Mouse (Mus musculus) liver, embryonic 15.5 days (tissue): ENCODE results near the gene Tbc1d30. TPM values are rescaled to one million over a fixed set of nuclear protein-coding genes. Genes with fewer than 3 reads are reported as not detected.
A peak's percentile ranks its signal among the peaks of the same experiment; 100 is the strongest.

Experiments
- ATAC-seq: fragments of 200-750 bp; cut with Nextera tagmentation; 2 replicates; pipeline ENCODE4 v1.8.0; 2017; ENCODE audit warnings: moderate number of reproducible peaks, mild to moderate bottlenecking, moderate library complexity; ENCODE audit not compliant: insufficient read depth
- H3K27ac ChIP-seq: fragments of 300-500 bp; sonication (generic); replicated peaks from 2 replicates; pipeline ENCODE4 v1.5.1; 2015; ENCODE audit warnings: mild to moderate bottlenecking, inconsistent platforms
- H3K27me3 ChIP-seq: fragments of 300-500 bp; sonication (generic); 2 replicates; pipeline ENCODE4 v1.6.1; 2015; ENCODE audit warnings: mild to moderate bottlenecking, inconsistent platforms
- H3K36me3 ChIP-seq: fragments of 300-500 bp; sonication (generic); replicated peaks from 2 replicates; pipeline ENCODE4 v1.6.1; 2015; ENCODE audit warnings: moderate library complexity, mild to moderate bottlenecking, inconsistent platforms
- H3K4me1 ChIP-seq: fragments of 300-500 bp; sonication (generic); replicated peaks from 2 replicates; pipeline ENCODE4 v1.6.1; 2015; ENCODE audit warnings: inconsistent platforms
- H3K4me2 ChIP-seq: fragments of 300-500 bp; sonication (generic); 2 replicates; pipeline ENCODE4 v1.6.1; 2015; ENCODE audit warnings: moderate library complexity, mild to moderate bottlenecking, inconsistent platforms
- H3K4me3 ChIP-seq: fragments of 300-500 bp; sonication (generic); replicated peaks from 2 replicates; pipeline ENCODE4 v1.5.1; 2015; ENCODE audit warnings: mild to moderate bottlenecking, inconsistent platforms
- H3K9ac ChIP-seq: fragments of 300-500 bp; sonication (generic); 2 replicates; pipeline ENCODE4 v1.6.1; 2015; ENCODE audit warnings: moderate library complexity, mild to moderate bottlenecking, inconsistent platforms
- H3K9me3 ChIP-seq: fragments of 300-500 bp; sonication (generic); replicated peaks from 2 replicates; pipeline ENCODE4 v1.6.1; 2016; ENCODE audit warnings: inconsistent platforms
- WGBS: fragments of 180-500 bp; shearing (Covaris S2); methylation state at CpG from one replicate; pipeline ENCODE4 v1.1.7; 2015; ENCODE audit warnings: mixed read lengths; ENCODE audit not compliant: insufficient replicate concordance; 5-methylcytosine and 5-hydroxymethylcytosine counted together
- polyA plus RNA-seq: library from polyadenylated mRNA; unstranded; fragments of >200 nt; fragmentation: Nextera tagmentation; extraction: Ambion mirVana; gene quantifications from 2 replicates; pipeline ENCODE4 v1.2.1, GENCODE M21; 2015

Gene Tbc1d30
- polyA plus RNA-seq, 1 experiment from 2014 or later: 0.31 TPM

GRCm38 (mm10) chr10:121379387-121379786 is 28.3 kb upstream of the Tbc1d30 start:
- Histone ChIP-seq H3K4me1 (peaks cover 15% of the 10 kb centered on the region), H3K4me2 (no peak overlapping the region), H3K36me3 (peaks cover 77% of the 10 kb centered on the region), H3K4me3 (no peak overlapping the region), H3K27me3 (no peaks in the 10 kb centered on the region), H3K9me3 (no peaks in the 10 kb centered on the region), H3K9ac (no peak overlapping the region), H3K27ac (no peak overlapping the region)
- ATAC-seq: no peak
- WGBS: 79% methylated on average over 3 of the region's 3 CpGs

DNA sequence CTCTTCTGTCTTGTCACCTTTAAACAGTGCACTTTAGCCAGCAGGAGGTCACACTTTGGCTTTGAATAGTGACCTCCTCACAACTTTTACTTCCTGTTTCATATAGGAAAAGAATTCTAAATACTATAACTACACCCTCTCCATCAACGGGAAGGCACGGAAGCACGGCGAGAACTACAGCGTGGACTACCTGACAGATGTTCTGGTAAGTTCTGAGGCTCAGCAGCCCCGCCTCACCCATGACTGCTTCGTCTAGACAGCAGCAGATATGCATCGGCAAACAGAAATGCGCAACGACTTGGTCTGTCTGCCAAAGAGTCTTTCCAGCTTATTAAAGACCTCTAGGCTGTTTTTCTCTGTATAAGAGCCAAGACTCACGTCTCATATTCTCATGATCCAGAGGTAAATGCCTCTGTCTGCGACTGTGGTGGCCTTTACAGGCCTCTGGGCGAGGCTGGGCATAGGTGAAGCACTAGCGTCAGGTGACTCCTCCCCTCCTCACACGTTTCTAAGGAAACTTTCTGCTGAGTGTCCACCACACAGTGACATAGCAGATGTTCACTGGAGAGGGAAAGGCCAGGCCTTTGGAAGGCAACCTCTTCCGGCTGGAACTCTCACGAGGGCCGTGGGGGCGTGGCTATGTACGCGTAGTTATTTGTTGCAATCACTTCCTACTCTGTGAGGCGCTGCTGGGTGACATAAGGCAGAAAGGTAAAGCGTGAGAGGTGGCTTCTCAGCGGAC is 25.6 kb upstream of the Tbc1d30 start:
- Histone ChIP-seq H3K27me3 (no peaks in the 10 kb centered on the region), H3K4me1 (peaks cover 24% of the 10 kb centered on the region), H3K4me3 (no peak overlapping the region), H3K9me3 (no peaks in the 10 kb centered on the region), H3K27ac (no peak overlapping the region), H3K9ac (no peak overlapping the region), H3K4me2 (no peak overlapping the region), H3K36me3 (peaks cover 64% of the 10 kb centered on the region)
- WGBS: 81% methylated on average over 24 of the region's 24 CpGs
- no peak for ATAC-seq

- H3K27ac ChIP-seq: no peak overlapping the region
- H3K4me2 ChIP-seq: no peak overlapping the region
- 76% methylated on average over 24 of the region's 24 CpGs for WGBS
- peaks cover 62% of the 10 kb centered on the region for H3K36me3 ChIP-seq
- no peaks in the 10 kb centered on the region for H3K9me3 ChIP-seq
- peaks cover 24% of the 10 kb centered on the region for H3K4me1 ChIP-seq
- no peak overlapping the region for H3K4me3 ChIP-seq
- no peak overlapping the region for H3K9ac ChIP-seq
- no peaks in the 10 kb centered on the region for H3K27me3 ChIP-seq
- ATAC-seq: no peak
Measured at GRCm38 (mm10) chr10:121375649-121376493, 24.8 kb upstream of the Tbc1d30 start.

DNA sequence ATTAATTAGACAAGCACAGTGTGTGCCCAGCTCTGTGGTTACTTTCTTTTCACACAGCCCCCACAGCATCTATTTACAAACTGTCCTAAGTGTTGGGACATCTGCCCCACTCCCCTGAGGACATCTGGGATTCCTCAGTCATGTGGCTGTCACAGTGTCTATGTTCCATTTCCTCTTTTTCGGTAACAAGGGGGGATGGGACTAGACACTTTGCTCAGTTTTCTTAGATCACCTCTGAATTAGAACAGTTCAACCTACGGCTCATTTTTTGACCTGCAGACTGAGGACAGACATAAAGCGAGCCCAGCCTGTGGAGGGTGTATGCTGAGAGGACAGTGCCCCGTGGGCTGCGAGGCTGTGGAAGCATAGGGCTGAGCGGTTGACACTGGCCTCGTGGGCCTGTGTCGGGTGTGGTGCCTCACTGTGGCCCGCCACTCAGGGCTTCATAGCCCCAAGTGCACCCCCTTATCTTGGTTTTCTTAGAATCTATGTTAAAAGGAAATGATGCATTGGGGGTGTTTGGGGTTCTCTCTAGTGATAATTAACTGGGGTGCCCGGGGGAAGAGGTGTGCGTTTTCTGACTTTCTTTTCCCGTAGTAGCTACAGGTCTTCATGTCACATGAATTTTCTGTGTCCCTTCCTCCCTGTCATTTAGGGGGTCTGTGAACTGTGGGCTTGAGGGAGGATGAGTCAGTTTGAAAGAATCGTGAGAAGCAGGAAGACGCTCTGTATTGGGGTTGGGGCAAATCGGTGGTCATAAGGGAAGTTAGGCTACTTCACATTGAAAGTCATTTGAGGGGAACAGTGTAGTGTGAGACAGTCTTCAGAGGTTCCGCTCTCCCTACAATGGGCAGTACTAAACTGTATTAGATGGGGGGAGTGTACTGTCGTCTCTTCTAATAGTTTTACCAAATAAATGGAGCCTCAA is 23.9 kb upstream of the Tbc1d30 start:
- no peaks in the 10 kb centered on the region for H3K9me3 ChIP-seq
- peaks cover 24% of the 10 kb centered on the region for H3K4me1 ChIP-seq
- no peak overlapping the region for H3K4me3 ChIP-seq
- peaks cover 65% of the 10 kb centered on the region for H3K36me3 ChIP-seq
- no peak overlapping the region for H3K9ac ChIP-seq
- ATAC-seq: peak; percentile 62
- H3K4me2 ChIP-seq: peak overlapping the region; percentile 49
- peak overlapping the region; percentile 29; the same call in 1 of the 2 replicates for H3K27ac ChIP-seq
- H3K27me3 ChIP-seq: no peaks in the 10 kb centered on the region
- 29% methylated on average over 17 of the region's 17 CpGs for WGBS

DNA sequence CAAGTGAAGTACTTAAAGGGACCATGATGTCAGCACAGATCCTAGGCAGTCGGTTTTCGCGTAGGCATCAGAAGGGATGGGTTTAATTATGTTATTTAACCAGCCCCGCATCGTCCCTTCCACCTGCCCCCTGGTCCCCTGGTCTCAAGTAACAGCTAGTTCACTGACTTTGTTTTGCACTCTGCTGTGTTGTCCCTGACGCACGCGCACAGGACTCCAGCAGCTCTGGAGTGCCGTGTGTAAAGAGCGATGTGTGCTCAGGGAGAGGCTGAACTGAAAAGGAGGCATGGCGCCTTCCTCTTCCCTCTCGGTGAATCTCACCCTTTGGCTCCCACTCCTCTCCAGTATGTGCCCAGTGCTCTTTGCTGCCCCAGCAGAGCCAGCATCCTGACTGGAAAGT is 22.9 kb upstream of the Tbc1d30 start:
- Histone ChIP-seq H3K27me3 (no peaks in the 10 kb centered on the region), H3K4me1 (peaks cover 28% of the 10 kb centered on the region), H3K4me2 (no peak overlapping the region), H3K36me3 (peaks cover 57% of the 10 kb centered on the region), H3K4me3 (no peak overlapping the region), H3K9ac (no peak overlapping the region), H3K27ac (peak overlapping the region; percentile 29; the same call in 1 of the 2 replicates), H3K9me3 (no peaks in the 10 kb centered on the region)
- no peak for ATAC-seq
- WGBS: 79% methylated on average over 12 of the region's 12 CpGs

GRCm38 (mm10) chr10:121370777-121371176 is 19.7 kb upstream of the Tbc1d30 start:
- 82% methylated on average over 6 of the region's 6 CpGs for WGBS
- Histone ChIP-seq H3K4me1 (peaks cover 51% of the 10 kb centered on the region), H3K27me3 (no peaks in the 10 kb centered on the region), H3K4me3 (no peak overlapping the region), H3K9ac (no peak overlapping the region), H3K9me3 (no peaks in the 10 kb centered on the region), H3K4me2 (no peak overlapping the region), H3K27ac (no peak overlapping the region), H3K36me3 (peaks cover 32% of the 10 kb centered on the region)
- no peak for ATAC-seq

GRCm38 (mm10) chr10:121368783-121369465 is 17.8 kb upstream of the Tbc1d30 start:
- no peak overlapping the region for H3K4me2 ChIP-seq
- no peak overlapping the region for H3K4me3 ChIP-seq
- peaks cover 26% of the 10 kb centered on the region for H3K36me3 ChIP-seq
- H3K9me3 ChIP-seq: no peaks in the 10 kb centered on the region
- H3K27me3 ChIP-seq: no peaks in the 10 kb centered on the region
- no peak overlapping the region for H3K9ac ChIP-seq
- no peak overlapping the region for H3K27ac ChIP-seq
- no peak for ATAC-seq
- 68% methylated on average over 18 of the region's 18 CpGs for WGBS
- H3K4me1 ChIP-seq: peaks cover 47% of the 10 kb centered on the region

GRCm38 (mm10) chr10:121367780-121368179 is 16.7 kb upstream of the Tbc1d30 start:
- H3K4me2 ChIP-seq: no peak overlapping the region
- no peaks in the 10 kb centered on the region for H3K9me3 ChIP-seq
- 70% methylated on average over 9 of the region's 9 CpGs for WGBS
- H3K4me3 ChIP-seq: no peak overlapping the region
- H3K27me3 ChIP-seq: no peaks in the 10 kb centered on the region
- no peak overlapping the region for H3K27ac ChIP-seq
- H3K9ac ChIP-seq: no peak overlapping the region
- H3K36me3 ChIP-seq: peaks cover 15% of the 10 kb centered on the region
- ATAC-seq: no peak
- peaks cover 43% of the 10 kb centered on the region for H3K4me1 ChIP-seq

GRCm38 (mm10) chr10:121367271-121367670 is 16.2 kb upstream of the Tbc1d30 start:
- H3K4me2 ChIP-seq: peak overlapping the region; percentile 3; the same call in 1 of the 2 replicates
- no peak for ATAC-seq
- no peak overlapping the region for H3K4me3 ChIP-seq
- peaks cover 43% of the 10 kb centered on the region for H3K4me1 ChIP-seq
- H3K9me3 ChIP-seq: no peaks in the 10 kb centered on the region
- peaks cover 15% of the 10 kb centered on the region for H3K36me3 ChIP-seq
- 74% methylated on average over 13 of the region's 13 CpGs for WGBS
- H3K27me3 ChIP-seq: no peaks in the 10 kb centered on the region
- no peak overlapping the region for H3K27ac ChIP-seq
- no peak overlapping the region for H3K9ac ChIP-seq

GRCm38 (mm10) chr10:121365781-121366272 is 14.7 kb upstream of the Tbc1d30 start:
- peak; percentile 6; the same call in 1 of the 2 replicates for ATAC-seq
- 2% methylated on average over 9 of the region's 9 CpGs for WGBS
- H3K9ac ChIP-seq: peak overlapping the region; percentile 82

More at GRCm38 (mm10) chr10:121365781-121366272, 14.7 kb upstream of the Tbc1d30 start:
- H3K9me3 ChIP-seq: no peaks in the 10 kb centered on the region
- H3K4me3 ChIP-seq: peak overlapping the region; percentile 86
- H3K27ac ChIP-seq: peak overlapping the region; percentile 74
- peaks cover 9% of the 10 kb centered on the region for H3K36me3 ChIP-seq
- peak overlapping the region; percentile 100 for H3K4me2 ChIP-seq
- peaks cover 43% of the 10 kb centered on the region for H3K4me1 ChIP-seq
- no peaks in the 10 kb centered on the region for H3K27me3 ChIP-seq
